Mouse (Mus musculus): ENCODE measurements at regions not wholly inside any gene's neighbourhood (a gene's known extent, or its start where the extent isn't known, plus 50 kb on each side); places are given as distances from the start of the nearest gene placed in this dataset.

DNA sequence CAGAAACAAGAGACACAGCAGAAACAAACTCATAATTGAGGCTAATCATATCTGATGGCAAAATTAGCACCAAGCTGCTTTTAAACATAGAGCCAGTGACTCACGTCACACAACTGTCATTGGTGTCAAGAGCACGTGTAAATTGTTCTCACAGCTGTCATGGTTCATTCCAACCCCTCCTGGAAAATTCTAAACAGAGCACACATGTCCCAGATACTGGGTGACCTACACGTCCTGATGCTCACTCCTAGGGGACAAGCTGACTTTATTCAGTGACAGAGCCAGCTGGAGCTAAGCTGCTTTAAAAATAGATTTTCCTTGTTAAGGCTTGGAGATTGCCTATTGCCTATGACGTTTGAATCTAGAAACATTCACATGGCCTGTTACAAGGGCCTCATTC lies 304.1 kb downstream of the 1500009L16Rik start:
- no peak for DNase-seq (ENCODE audit: low read depth)

DNA sequence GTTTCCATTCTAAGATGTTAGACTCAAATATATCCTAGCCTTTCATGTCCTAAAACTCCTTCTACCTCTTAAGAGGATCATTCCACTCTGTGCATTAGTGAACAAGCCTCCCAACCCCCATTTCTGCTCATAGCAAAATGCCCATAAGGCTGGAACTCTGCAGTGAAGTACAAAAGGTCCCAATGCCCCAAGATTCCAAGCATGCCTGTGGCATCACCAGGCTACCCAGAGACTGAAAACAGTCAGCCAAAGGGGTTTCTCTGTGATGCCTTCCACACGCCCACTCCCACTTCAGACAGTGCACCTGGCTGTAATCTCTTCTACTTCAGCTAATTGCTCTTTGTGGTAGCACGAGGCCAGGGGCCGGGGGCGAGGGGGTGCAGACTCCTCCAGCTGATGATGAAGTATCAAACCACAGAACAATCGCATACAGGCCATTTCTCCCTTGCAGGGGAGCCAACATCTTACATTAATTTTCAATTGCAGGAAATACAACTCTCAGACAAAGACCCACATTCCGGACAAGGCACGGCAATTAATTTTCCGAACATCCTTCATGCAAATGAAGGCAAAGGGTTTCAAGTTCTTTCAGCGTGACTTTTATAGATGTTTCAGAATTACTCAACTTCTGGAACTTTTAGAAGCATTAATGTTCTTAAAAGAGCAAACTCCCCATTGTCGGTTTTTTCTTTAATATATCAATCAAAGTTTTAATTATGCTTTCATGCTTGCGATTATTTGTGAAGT lies 313.6 kb downstream of the 1500009L16Rik start:
- no peak for DNase-seq (ENCODE audit: low read depth)

DNA sequence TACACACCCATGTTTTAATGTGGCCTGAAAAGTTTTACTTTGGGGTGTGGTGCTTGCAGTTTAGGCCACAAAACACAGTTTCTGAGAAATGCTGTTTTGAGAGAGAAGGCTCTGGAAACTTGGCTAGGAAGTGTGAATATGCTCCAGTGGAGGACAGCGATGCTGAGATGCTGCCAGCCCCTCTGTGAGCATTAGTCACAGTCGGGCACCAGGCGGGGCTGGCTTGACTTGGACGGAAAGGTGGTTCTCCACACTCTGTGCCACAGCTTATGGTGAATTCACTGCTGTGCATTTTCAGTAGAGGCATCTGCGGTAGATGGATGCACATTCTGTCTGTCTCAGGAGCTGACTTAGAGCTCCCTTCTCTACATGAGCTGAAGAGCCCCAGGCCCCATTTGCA lies 326.0 kb downstream of the 1500009L16Rik start:
- DNase-seq (ENCODE audit: low read depth), result no peak

DNA sequence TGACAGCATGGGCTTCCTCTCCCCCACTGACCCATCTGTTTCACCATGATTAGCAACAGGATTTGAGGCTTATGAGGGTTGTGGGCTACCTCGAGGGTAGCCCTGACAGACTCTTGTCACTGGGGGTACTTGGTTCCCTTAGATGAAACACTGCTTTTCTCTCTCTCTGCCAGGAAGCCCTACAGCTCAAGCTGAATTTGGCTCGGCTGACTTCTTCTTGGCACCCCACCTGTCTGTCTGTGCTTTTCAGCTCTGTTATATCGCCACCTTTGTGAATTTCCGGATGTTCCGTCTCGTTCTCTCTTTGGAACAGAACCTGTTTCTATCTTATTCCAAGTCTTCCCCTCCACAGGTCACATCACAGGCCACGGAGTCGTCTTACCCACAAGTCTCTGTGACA lies 330.0 kb downstream of the 1500009L16Rik start:
- DNase-seq (ENCODE audit: low read depth), result no peak

DNA sequence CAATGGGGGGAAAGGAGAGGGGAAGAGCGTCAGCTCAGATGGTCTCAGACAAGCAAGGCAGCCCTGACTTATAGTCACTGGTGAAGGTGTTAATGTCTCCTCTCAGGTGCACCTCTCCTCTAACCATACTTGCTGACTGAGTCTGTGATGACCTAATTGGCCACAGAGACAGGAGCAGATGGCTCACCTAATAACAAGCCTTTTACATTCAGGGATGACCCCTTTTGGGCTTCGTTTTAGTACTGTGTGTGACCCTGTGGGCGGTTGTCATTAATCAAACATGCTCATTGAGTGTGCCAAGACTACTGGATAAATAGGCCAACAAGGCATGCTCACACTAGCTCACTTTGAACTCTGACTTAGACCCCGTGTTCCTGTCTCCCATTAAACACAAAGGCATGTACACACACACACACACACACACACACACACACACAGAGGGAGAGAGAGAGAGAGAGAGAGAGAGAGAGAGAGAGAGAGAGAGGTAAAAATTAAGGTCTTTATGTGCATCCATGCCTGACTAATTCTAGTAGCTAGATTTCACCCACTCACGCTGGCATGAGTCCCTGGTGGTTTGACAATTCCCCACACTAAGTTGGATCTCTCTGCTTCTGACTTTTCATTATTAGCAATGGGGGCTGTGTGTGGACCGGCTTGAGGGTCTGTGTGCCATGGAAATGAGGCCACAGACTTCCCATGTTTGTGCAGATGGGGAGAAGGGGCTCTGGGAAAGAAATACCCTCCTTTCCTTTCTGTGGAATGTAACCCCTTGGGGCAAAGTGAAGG lies 332.1 kb downstream of the 1500009L16Rik start:
- no peak for DNase-seq (ENCODE audit: low read depth)

DNA sequence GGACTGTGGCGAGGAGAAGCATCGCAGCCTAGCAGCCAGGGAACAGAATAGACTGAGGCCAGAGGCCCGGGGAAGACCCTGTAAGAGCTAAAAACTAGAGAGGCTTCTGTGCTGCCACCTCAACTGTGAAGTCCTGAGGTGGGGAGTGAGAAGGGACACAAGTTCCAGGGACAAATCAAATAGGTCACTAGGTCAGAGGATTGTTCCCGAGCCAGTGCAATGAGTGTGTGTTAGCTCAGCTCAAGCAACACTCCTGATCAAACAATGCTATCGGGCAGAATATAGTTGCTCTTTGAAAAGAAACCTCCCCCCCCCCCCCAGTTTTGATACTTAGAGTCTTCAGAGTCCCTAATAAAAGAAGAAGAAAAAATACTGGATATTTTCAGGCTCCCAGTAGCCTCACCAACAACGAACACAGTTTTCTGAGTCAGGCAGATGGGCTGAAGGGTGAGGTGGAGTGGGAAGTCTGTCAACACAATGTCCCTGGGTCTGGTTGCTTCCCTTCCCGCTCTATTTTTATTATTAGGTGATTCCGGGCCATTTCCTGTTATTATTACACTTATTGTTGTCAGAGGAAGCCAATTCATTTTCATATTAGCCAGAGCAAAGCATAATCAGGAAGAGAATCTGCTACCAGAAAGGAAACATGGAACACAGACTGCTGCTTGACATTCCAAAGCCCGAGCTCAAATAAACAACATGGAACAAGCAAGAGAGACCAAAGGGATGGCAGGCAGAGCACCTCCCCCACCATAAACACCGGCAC lies 332.9 kb downstream of the 1500009L16Rik start:
- no peak for DNase-seq (ENCODE audit: low read depth)

DNA sequence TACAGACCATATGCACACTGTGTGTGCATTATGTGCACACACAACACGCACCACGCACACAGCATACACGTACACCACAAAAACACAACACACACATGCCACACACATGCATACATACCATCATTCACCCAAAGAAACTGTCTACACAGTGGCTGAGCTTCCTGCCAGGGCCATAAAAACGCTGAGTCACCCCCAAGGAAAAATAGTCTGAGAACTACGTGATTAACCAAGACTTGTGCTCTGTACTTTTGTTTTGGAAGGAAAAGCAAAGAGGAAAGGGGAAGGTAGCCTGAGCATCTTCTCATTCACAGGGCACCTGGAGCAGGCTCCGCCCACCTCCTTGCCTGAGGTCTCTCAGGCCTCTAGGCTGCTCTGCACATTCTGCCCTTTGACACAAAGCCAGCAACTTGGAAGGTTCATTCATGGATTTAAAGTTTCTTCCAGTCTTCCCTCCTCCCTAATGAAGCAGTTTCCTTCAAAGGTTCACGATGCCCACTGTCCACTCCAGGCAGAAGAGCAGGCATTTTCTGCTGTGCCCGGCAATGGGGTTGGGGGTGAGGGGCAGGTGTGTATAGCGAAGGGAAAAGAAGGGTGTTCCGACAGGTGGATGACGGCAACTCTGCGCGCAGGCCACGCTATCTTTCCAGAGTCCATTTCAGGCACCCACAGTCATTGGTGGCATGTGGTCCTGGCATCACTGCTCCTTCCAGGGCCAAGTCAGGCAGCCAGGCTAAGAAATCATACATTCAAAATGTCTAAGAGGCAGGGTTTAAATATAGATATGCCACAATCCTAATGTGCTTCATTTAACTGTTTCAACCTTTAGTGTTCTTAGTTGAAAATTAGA lies 333.9 kb downstream of the 1500009L16Rik start:
- DNase-seq (ENCODE audit: low read depth), result no peak

DNA sequence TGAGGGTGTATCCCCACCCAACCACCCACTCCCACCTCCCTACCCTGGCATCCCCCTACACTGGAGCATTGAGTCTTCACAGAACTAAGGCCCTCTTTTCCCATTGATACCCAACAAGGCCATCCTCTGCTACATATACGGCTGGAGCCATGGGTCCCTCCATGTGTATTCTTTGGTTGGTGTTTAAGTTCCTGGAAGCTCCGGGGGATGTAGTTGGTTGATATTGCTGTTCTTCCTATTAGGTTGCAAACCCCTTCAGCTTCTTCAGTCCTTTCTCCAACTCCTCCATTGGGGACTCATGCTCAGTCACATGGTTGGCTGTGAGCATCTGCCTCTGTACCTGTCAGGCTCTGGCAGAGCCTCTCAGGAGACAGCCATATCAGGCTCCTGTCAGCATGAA lies 335.6 kb downstream of the 1500009L16Rik start:
- DNase-seq (ENCODE audit: low read depth), result no peak

DNA sequence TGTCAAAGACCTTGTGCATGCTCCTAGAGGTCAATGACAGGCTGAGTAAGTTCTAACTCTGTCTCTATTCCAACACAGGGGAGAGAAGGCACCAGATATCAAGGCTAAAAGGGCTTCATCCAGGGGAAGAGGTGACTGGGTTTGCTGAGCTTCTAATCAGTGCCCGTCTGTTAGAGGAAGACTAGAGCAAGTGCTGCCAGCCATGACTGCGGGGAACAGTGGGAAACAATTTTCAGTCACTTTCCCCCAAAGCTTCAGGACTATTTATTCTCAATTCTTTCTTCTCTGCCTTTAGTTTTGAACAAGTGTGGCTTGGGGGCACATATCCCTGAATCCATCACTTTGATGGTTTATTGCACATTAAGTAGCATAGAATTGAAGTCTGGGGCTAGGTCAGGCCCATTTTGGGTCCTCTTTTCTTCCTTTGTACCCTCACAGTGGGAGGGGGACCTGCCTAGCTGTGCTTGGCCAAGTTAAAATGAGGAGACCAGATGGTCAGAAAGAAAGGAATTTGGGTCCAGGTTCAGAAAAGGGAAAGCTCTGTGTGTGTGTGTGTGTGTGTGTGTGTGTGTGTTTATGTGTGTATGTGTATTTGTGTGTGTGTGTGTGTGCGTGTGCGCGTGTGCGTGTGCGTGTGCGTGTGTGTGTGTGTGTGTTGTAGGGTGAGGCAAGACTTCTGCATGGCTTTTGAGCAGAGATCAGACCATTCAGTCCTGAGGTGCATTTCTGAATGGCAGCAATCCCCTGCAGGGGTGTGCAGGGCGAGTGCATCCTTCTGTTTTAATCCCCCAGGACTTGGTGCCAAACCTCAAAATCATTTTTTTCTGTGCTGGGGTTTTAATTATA lies 337.2 kb downstream of the 1500009L16Rik start:
- DNase-seq (ENCODE audit: low read depth), result no peak

DNA sequence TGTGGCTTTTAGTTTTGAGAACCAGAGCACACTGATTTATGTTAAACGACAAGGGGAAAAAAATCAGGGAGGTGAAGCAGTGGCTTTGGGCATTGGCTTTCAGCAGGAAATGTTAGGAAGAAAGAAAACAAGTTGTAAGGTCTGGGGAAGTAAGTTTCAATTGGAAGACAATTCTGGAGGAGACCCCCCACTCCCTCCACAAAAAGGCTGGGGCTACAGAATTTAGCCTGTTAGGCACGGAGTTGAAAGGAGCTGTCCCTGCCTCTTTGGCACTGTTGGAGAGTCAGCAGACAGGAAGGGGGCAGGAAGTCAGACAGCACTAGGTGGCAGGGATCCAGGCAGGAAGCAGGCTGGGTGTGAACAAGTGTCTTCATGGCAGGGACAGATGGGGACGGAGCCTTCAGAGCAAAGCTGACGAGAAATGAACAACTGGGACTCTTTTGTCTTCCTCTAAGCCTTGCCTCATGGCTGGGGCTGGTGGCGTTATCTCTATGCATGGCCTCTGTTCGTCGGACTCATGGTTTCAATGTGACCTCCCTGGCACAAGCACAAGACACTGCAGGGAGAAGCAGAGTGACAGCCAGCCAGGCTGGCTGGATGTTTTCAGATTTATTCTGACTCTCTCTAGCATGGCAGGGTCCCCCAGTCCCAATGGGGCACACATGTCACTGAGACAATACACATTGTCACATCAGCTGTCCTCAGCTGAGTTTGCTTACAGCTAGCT lies 338.0 kb downstream of the 1500009L16Rik start:
- no peak for DNase-seq (ENCODE audit: low read depth)

DNA sequence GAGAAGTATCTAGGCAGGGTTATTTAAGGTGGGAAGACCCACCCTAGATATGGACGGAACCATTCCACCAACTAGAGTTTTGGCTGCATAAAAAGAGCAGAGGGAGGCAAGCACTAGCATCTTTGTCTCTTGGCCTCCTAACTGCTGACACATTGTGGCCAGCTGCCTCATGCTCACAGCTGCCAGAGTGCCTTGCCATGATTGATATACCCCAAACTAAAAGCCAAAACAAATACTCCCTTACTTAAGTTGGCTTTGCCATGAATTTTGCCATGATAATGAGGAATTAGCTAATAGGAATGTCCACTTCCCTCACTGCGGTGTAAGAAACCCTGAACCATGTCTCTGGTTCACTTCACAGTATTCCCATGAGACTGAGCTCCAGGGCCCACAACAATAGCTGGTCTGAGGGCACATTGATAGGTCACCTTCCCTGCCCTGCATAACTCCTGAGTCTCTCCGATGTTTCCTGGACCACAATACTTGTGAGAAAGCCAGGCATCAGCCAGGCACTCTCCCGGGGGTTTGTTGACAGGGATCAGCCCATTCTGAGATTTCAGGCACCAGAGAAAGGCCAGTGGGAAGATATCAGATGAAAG lies 344.5 kb downstream of the 1500009L16Rik start:
- no peak for DNase-seq (ENCODE audit: low read depth)

DNA sequence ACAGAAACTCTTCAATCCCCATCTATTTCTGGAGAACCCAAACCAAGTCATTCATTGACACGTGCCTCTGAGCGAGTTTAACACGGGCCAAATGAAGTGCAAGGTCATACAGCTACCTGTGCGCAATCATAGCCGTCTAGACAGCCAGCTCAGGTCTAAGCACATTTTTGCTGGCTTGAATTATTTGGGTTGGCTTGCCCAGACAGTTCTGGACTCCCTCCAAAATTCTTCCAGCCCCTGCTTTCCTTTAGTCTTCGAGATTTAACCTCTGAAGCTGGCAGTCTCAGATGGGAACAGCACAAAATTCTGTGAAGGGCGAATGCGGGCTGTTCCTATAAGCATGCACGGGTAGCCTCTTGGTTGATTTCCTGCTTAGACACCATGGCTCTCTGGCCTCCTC lies 347.1 kb downstream of the 1500009L16Rik start:
- no peak for DNase-seq (ENCODE audit: low read depth)

DNA sequence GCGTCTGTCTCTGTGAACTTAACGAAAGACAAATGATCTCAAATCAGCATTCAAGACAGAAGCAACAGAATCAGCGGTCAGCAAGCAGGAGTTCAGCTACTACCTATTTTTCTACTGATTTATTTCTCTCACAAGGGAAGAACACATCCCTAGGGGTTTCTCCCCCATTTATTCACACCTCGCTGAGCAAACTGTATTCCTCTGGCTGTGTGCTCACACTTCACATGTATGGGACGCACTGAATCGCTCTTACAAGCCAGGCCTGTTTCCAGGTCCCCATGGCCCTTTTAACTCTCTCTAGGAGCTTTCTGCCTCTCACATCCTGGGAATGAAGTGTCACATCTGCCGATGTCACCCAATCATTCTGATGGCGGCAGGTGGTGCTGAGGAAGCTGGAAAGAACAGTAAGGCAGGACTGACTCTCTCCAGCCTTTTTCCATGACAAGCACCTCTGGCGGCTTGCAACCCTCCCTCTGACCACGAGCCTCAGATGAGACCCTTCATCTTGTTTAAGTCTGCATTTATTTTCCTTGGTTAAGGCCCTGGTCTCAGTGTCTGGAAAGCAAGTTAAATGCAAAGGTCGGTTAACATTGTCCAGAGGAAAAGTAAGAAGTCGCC lies 350.3 kb downstream of the 1500009L16Rik start:
- DNase-seq (ENCODE audit: low read depth), result no peak

DNA sequence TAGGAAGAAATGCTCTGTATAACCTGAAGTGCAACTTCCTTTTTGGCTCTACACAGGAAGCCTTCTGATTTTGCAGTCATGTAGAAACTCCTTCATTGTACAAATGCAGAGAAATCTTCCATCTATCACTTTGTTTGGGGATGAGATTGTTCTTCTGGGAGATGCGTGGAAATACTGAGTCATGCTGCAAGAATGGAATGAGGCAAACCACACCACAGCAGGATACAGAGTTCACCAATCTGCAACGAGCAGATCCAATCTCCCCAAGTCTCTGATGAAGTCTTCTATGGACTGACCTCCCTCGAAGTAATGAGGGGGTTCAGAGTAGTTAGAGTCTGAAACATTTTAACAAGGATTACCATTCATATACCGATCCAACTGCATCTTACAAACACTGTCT lies 352.9 kb downstream of the 1500009L16Rik start:
- no peak for DNase-seq (ENCODE audit: low read depth)

DNA sequence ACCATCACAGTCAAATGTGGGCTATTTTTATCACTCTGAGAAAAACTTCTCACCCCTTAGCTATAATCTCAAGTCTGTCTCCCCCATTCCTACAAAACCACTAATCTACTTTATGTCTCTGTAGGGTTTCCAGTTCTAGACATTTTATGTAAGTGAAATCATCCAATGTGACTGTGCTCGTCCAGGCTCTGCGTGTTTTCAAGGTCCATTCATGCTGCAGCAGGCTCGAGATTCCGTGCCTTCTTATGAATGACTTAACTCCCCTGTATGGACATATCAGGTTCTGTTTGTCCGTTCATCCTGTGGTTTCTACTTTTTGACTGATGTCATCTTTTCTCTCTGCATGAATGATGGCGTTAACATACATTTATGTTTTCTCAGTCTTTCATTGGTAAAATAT lies 357.6 kb downstream of the 1500009L16Rik start:
- DNase-seq (ENCODE audit: low read depth), result no peak

DNA sequence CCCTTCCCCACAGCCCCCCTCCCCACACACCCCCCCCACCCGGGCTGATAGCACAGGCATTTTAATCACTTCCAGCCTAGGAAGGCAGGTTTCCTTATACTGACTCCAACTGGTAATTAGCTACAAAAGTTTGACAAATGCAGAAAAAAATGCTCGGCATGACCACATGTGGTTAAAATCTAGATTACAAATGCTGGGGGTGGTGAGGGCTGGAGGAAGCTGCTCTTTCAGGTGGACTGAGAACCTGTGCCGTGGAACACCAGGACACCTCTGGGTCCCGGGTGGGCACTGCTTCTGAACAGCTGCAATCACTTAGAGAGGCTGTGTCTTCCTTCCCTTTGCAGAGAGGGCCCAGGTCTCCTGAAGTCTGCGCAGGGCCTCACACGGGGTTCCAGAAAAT lies 358.7 kb downstream of the Nuak1 start:
- DNase-seq (ENCODE audit: low read depth), result no peak

DNA sequence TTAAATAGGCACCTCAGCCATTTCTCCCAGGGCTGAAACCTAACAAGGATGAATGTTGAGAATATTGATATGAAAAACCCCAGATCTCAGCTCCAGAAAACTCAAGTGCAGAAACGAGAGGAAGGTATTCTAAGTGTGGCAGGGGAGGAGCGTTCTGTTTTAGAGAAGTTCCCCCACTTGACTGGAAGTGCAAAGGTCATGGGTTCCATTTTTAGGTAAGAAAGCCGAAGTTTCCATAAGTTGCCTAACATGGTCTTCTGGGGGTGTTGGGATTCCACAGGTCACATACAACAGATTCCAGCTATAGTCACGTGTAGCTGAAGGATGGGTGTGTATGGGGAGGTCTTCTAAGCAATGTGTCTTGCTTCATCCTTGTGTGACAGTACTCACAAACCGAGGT lies 352.9 kb downstream of the Nuak1 start:
- no peak for DNase-seq (ENCODE audit: low read depth)

DNA sequence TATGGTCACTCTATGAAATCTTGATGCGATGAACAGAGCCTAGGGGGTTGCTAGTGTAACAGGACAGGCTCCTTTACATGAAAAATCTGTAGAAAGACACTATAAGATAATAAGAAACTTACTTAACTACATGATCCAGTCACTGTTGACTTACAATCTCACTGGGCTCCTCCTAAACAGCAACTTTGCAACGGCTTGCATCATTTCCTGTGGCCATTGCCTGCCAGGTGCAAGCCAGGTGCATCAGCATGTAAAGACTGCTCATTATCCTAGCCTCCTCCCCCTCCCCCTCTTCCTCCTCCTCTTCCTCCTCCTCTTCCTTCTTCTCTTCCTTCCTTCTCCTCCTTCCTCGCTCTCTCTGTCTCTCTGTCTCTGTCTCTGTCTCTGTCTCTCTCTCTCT lies 352.5 kb downstream of the Nuak1 start:
- DNase-seq (ENCODE audit: low read depth), result no peak
